Mouse (Mus musculus) limb, embryonic 10.5 days (tissue): Measurements from ENCODE around the gene L1td1. TPM values are rescaled to one million over a fixed set of nuclear protein-coding genes. Genes with fewer than 3 reads are reported as not detected.
A peak's percentile ranks its signal among the peaks of the same experiment; 100 is the strongest.

ENCODE experiments used
- DNase-seq: peaks from one replicate; pipeline ENCODE4 v3.0.0-alpha.2; 2017; ENCODE audit warnings: low spot score
- H3K27ac ChIP-seq: fragments of 300-500 bp; sonication (generic); 2 replicates; pipeline ENCODE4 v1.5.1; 2016; ENCODE audit warnings: mild to moderate bottlenecking
- H3K27me3 ChIP-seq: fragments of 300-500 bp; sonication (generic); 2 replicates; pipeline ENCODE4 v1.6.1; 2016; ENCODE audit warnings: low read depth, mild to moderate bottlenecking; ENCODE audit not compliant: poor library complexity, severe bottlenecking
- H3K36me3 ChIP-seq: fragments of 300-500 bp; sonication (generic); 2 replicates; pipeline ENCODE4 v1.6.1; 2016; ENCODE audit warnings: mild to moderate bottlenecking, moderate library complexity
- H3K4me1 ChIP-seq: fragments of 300-500 bp; sonication (generic); 2 replicates; pipeline ENCODE4 v1.6.1; 2016
- H3K4me3 ChIP-seq: fragments of 300-500 bp; sonication (generic); 2 replicates; pipeline ENCODE4 v1.5.1; 2016; ENCODE audit warnings: mild to moderate bottlenecking, moderate library complexity
- H3K9me3 ChIP-seq: fragments of 300-500 bp; sonication (generic); replicated peaks from 2 replicates; pipeline ENCODE4 v1.6.1; 2016; ENCODE audit warnings: mild to moderate bottlenecking
- WGBS: fragments of 180-500 bp; shearing (Covaris S2); methylation state at CpG from one replicate; pipeline ENCODE4 v1.1.7; 2016; 5-methylcytosine and 5-hydroxymethylcytosine counted together
- polyA plus RNA-seq: library from polyadenylated mRNA; unstranded; fragments of >200 nt; fragmentation: Nextera tagmentation; extraction: Ambion mirVana; gene quantifications from 2 replicates; pipeline ENCODE4 v1.2.1, GENCODE M21; 2016

Gene L1td1
- 0.61 TPM in 1 of 2 replicates, not detected in the other for polyA plus RNA-seq

DNA sequence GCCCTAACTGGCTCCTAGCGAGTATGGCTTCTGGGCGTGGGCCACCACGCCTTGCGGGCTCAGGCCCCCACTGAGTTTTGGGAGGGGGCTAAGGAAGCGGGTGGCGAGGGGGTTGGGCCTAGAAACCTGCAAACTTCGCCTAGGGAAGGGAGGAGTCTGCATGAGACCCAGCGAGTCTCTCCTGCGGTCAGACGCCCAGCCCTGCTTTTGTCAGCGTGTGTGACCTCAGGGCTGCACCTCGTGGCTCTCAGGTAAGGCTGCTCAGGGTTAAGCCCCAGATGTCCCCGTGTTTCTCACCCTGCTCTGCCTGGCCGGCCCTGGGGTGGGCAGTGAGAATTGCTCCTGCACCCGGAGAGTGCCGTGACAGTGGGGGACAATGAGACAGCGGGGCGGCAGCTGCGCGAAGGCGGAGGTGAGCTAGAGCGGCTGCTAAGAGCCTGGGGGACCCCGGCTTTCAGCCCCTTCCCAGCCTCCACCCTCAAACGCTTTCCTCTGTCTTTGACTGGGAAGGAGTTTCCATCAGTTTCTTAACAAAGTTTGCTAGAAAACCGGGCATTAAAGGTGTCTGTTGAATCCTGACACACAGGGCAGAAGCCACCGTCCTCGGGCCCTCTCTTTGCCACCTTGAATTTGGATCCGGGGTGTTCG, at the start of gene L1td1:
Gene L1td1 (plus strand): TSS at position 145 of the 648 bp plus-strand sequence.
- WGBS = 2% methylated on average over 29 of the region's 29 CpGs
- H3K27me3 ChIP-seq = peaks cover 36% of the 10 kb centered on the region
- H3K9me3 ChIP-seq = no peaks in the 10 kb centered on the region
- peak; percentile 69 for DNase-seq
- H3K4me1 ChIP-seq = peaks cover 22% of the 10 kb centered on the region
- H3K27ac ChIP-seq = peak within 1 kb of the TSS; percentile 75
- peak within 1 kb of the TSS; percentile 56 for H3K4me3 ChIP-seq
- H3K36me3 ChIP-seq = no peaks in the 10 kb centered on the region

DNA sequence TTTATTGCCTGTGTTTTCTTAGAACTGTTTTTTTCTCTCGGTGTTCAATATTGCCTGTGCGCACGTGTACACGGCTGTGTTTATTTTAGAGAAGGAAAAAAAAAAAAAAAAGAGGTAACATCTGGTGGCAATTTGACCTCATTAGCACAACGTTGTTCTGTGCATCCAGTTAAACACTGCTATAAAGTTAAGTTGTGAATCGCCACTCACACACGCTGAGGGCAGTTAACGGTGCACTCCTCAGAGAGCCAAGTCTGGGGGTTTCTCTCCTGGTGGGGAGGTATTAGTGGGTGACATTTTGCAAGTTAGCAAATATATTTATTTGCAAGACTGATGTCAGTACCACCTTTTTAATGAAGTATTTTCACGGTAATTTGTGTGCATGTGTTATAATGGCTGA, 49.0 kb upstream of the L1td1 start:
- Histone ChIP-seq H3K9me3 (no peaks in the 10 kb centered on the region), H3K4me3 (no peak overlapping the region), H3K27ac (peak overlapping the region; percentile 69; the same call in 1 of the 2 replicates), H3K4me1 (peaks cover 27% of the 10 kb centered on the region), H3K27me3 (peaks cover 65% of the 10 kb centered on the region), H3K36me3 (no peaks in the 10 kb centered on the region)
- 15% methylated on average over 9 of the region's 9 CpGs for WGBS
- peak; percentile 45 for DNase-seq

DNA sequence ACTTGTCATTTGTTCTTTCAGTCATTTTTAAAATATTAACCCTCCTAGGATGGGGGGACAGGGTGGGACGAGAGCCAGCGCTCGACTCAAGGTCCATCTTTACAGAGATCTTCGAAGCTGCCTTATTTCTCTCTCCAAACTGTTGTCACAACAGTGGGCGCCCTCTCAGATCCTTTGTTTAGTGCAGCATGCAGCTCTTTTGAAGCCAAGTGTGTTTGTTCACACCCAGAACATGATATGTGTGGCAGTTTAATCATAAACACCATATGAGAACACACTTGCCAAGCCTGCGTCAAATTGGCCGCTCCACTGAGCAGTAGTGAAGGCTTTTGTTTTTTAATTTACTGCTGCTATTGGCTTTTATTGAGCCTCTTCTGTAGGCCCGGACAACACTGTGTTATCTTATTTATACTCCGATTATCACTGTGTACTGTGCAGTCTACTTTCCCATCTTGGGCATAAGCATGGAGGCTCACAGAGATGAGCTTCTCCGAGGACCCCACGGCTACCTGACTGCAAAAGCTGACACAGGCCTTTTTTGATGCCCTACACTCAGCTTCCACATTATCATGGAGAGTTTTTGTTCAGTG, 39.8 kb upstream of the L1td1 start:
- Histone ChIP-seq H3K9me3 (no peaks in the 10 kb centered on the region), H3K4me3 (no peak overlapping the region), H3K36me3 (peaks cover 3% of the 10 kb centered on the region; the same call in 1 of the 2 replicates), H3K27ac (no peak overlapping the region), H3K27me3 (peaks cover 2% of the 10 kb centered on the region; the same call in 1 of the 2 replicates), H3K4me1 (no peaks in the 10 kb centered on the region)
- WGBS = 91% methylated on average over 11 of the region's 11 CpGs
- no peak for DNase-seq

DNA sequence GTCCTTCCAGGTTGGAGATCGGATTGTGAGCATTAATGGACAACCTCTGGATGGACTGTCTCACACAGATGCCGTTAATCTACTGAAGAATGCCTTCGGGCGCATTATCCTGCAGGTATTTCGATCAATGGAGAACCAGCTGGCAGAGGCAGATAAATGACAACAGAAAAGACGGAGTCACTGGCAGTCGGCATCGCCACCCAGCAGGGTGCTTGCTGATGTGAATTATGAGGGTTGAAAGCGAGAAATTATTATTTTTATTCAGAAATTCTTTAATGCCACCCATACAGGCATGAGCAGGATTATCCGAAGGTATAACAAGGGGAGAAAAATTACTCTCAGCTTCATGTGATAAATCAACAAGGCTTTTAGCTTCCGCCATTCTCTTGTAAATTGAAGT, 38.4 kb upstream of the L1td1 start:
- no peaks in the 10 kb centered on the region for H3K27me3 ChIP-seq
- no peak for DNase-seq
- H3K4me3 ChIP-seq = no peak overlapping the region
- H3K27ac ChIP-seq = no peak overlapping the region
- WGBS = 93% methylated on average over 11 of the region's 11 CpGs
- peaks cover 3% of the 10 kb centered on the region; the same call in 1 of the 2 replicates for H3K36me3 ChIP-seq
- H3K4me1 ChIP-seq = no peaks in the 10 kb centered on the region
- H3K9me3 ChIP-seq = no peaks in the 10 kb centered on the region

DNA sequence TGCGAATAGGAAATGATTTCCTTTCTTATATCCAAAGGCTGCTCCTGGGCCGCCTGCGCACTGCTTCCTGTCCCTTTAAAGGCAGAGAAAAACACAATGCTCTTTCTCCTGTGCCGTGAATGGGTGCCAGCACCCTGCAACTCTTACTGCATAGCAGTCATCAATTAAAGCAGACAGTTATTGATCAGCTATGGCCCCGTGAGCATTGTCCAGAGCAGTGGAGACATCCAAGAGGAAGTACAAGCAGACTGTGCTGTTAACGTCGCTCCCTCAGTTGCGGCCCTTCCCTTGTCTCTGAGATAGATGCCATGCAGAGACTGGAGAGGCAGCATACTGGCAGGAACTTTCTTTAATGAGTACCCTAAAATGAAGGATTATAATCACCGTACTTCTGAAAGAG, 38.0 kb upstream of the L1td1 start:
- H3K36me3 ChIP-seq = peaks cover 3% of the 10 kb centered on the region; the same call in 1 of the 2 replicates
- no peak for DNase-seq
- no peak overlapping the region for H3K4me3 ChIP-seq
- H3K9me3 ChIP-seq = no peaks in the 10 kb centered on the region
- H3K27ac ChIP-seq = no peak overlapping the region
- H3K4me1 ChIP-seq = no peaks in the 10 kb centered on the region; the same call in 1 of the 2 replicates
- no peaks in the 10 kb centered on the region for H3K27me3 ChIP-seq
- 87% methylated on average over 9 of the region's 9 CpGs for WGBS

DNA sequence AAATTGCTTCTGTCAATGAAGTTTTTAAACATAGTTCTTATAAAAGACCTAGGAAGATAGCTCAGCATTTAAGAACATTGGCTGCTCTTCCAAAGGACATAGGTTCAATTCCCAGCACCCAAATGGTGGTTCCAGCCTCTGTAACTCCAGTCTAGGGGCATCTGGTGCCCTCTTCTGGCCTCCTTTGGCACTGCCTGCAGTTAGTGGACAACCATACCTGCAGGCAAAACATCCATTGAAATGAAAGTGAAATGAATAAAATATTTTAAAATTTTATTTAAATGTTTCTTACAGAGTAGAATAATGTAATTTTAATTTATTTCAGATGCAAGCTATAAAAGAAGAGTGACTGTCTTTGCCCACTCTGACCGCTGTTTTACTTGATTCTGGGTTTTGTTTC, 36.5 kb upstream of the L1td1 start:
- whole genome bisulfite sequencing = 93% methylated on average over 1 of the region's 1 CpGs
- Histone ChIP-seq H3K27ac (no peak overlapping the region), H3K36me3 (peaks cover 3% of the 10 kb centered on the region; the same call in 1 of the 2 replicates), H3K4me1 (no peaks in the 10 kb centered on the region; the same call in 1 of the 2 replicates), H3K9me3 (no peaks in the 10 kb centered on the region), H3K4me3 (no peak overlapping the region), H3K27me3 (no peaks in the 10 kb centered on the region)
- no peak for DNase-seq

DNA sequence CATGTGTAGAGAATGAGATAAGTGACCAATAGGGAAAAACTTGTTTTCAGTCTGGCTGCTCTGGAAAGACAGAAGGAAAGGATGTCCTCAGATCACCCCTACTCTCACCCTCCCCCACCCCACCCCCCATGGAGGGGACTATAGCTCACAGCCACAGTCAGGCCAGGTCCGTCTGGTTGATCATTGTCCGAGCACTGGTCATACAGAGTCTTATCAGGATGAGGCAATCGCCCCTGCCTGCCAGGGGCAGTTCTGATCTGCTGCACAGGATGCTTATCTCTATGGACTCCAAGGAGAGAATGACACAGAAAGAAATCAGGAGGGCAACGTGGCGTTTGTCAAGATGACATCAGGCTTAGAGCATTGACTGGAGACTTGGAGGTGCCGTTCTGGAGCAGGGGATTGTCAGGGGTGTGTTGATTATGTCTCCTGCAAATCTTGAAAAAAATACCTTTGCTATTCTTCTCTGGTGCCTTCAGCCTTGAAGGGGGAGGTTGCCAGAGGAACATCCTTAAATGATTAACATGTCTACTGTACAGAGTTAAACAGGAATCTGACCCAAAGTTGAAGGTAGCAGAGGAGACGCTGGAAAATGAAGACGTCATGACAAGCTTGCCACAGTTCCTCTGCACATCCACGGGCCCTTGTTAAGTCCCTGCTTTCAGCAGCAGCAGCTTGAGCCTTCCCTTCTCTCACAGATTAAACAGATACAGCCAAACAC, 32.9 kb upstream of the L1td1 start:
- DNase-seq = no peak
- no peaks in the 10 kb centered on the region; the same call in 1 of the 2 replicates for H3K4me1 ChIP-seq
- no peak overlapping the region for H3K27ac ChIP-seq
- H3K27me3 ChIP-seq = no peaks in the 10 kb centered on the region
- 64% methylated on average over 9 of the region's 9 CpGs for WGBS
- peaks cover 3% of the 10 kb centered on the region; the same call in 1 of the 2 replicates for H3K36me3 ChIP-seq
- H3K9me3 ChIP-seq = no peaks in the 10 kb centered on the region
- H3K4me3 ChIP-seq = no peak overlapping the region

DNA sequence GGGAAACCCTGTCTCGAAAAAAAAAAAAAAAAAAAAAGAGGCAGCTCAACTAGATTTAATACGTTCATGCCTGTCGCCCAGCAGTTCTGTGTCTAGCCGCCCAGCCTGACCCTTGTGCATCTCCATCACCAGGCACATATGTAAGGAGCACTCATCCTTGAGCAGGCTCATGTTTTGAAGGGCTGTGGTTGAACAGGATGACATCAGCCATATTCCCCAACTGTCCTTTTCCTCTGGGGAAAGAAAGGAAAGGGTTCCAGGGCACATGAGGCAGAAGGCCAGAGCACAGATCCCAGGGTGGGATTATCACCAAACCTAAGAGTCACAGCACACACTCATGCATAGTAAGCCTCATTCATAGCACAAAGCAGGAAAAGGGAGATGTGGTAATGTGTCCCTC, 28.6 kb upstream of the L1td1 start:
- Histone ChIP-seq H3K4me1 (peaks cover 17% of the 10 kb centered on the region), H3K36me3 (no peaks in the 10 kb centered on the region), H3K27me3 (peaks cover 7% of the 10 kb centered on the region; the same call in 1 of the 2 replicates), H3K4me3 (no peak overlapping the region), H3K27ac (no peak overlapping the region), H3K9me3 (no peaks in the 10 kb centered on the region)
- WGBS = 84% methylated on average over 4 of the region's 4 CpGs
- no peak for DNase-seq

DNA sequence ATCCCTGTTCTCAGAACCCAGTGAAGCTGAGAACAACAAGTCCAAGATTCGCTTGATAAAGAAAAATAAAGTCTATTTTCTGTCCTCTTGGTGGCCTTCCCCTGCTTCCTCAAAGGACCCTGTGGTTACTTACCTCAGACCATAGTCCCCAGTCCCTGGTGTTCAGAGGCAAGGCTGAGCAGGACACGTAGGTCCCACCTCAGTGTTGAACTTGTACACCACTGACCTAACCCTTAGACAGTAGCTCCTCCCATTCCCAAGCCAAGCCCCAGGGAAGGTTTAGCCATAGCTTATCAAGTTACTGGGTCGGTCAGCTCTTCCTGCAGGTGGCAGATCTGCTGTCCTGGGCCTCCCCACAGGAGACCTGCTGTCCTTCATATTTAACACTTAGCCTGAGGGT, 27.6 kb upstream of the L1td1 start:
- 52% methylated on average over 3 of the region's 3 CpGs for WGBS
- Histone ChIP-seq H3K36me3 (no peaks in the 10 kb centered on the region), H3K27me3 (peaks cover 10% of the 10 kb centered on the region; the same call in 1 of the 2 replicates), H3K4me3 (no peak overlapping the region), H3K9me3 (no peaks in the 10 kb centered on the region), H3K4me1 (peaks cover 17% of the 10 kb centered on the region), H3K27ac (no peak overlapping the region)
- DNase-seq = no peak

DNA sequence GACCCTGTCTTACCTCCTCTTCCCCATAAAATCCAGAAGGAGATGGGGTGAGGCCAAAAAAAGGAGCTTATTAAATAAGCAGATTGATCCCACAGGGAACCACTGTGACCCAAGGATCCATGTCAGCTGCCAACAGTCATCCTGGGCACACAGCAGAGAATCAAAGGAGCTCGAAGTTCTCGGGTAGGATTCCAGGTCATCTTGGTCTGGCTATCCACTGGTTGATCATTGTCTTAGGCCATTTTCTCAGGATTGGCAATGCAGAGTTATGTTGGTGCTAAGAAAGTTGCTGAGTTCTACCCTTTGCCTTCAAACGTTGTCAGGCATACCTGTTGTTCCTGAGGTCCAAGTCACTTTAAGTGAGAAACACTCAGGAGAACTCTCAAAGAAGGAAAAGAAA, 26.4 kb upstream of the L1td1 start:
- DNase-seq = no peak
- no peak overlapping the region for H3K27ac ChIP-seq
- H3K4me3 ChIP-seq = no peak overlapping the region
- H3K36me3 ChIP-seq = no peaks in the 10 kb centered on the region
- peaks cover 17% of the 10 kb centered on the region for H3K4me1 ChIP-seq
- H3K27me3 ChIP-seq = peaks cover 13% of the 10 kb centered on the region; the same call in 1 of the 2 replicates
- WGBS = 91% methylated on average over 3 of the region's 3 CpGs
- no peaks in the 10 kb centered on the region for H3K9me3 ChIP-seq

DNA sequence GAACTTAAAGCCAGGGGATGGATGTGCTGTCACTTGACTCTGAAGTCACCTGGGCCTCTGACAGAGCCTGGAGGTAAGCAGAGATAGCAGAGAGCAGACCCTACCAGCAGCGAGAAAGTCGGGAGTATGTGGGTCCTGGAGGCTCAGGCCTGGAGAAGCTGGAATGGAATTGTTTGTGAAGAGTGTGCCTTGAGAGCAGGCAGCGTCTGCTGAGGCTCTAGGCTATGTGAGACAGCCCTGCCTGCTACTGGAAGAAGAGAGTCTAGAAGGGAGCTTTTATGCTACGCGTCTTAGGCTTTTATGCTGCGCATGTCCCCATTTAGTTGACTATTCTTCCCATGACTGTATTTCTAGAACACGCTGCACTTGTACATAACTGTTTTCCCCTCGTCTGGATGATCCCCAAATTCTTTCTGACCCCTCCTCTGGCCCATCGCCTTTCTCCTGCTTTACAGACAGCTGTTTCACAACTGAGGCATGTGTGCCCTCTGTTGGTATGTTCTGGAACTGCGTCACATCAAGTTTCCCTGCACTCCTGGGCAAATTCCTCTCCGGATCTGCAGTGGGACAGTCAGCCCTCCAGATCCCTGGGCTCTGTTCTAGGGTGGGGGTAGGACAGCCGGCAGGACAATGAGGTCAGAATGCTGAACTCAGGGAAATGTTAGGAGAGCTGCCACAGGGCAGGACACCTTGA, 24.2 kb upstream of the L1td1 start:
- Histone ChIP-seq H3K4me3 (no peak overlapping the region), H3K36me3 (no peaks in the 10 kb centered on the region), H3K27me3 (peaks cover 13% of the 10 kb centered on the region; the same call in 1 of the 2 replicates), H3K27ac (no peak overlapping the region), H3K9me3 (no peaks in the 10 kb centered on the region), H3K4me1 (peaks cover 17% of the 10 kb centered on the region)
- DNase-seq = peak; percentile 84
- WGBS = 33% methylated on average over 12 of the region's 12 CpGs

DNA sequence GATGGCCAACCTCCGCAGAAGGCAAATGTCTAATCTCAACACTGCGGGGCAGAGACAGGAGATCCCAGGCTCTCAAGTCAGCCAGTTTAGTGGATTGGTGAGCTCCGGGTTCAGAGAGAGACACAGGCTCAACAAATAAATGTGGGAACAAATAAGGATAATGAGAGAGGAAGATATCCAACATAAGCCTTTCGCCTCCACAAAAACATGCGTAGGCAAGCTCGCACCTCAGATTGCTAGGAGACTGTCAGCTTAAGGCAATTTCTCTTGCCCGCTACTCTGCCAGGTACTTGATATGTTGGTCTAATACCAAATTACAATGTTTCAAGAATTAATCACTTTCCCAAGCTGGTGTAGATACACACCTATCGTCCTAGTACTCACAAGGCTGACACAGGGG, 15.6 kb upstream of the L1td1 start:
- no peaks in the 10 kb centered on the region for H3K4me1 ChIP-seq
- H3K36me3 ChIP-seq = no peaks in the 10 kb centered on the region
- H3K27ac ChIP-seq = no peak overlapping the region
- DNase-seq = no peak
- no peaks in the 10 kb centered on the region for H3K27me3 ChIP-seq
- no peak overlapping the region for H3K4me3 ChIP-seq
- 94% methylated on average over 8 of the region's 8 CpGs for WGBS
- H3K9me3 ChIP-seq = no peaks in the 10 kb centered on the region
